Mouse (Mus musculus) layer of hippocampus, adult 9-10 months (tissue): ENCODE results near the gene Nucb1.
"Not testable (repeated sequence)": the region's sequence is repeated elsewhere in the genome, so short reads cannot be mapped to it uniquely, and the experiment has no call there.

Experiments
- DNase-seq: peaks from one replicate; pipeline ENCODE4 v3.0.0; 2022; ENCODE audit warnings: low spot score

Nucb1 gene

DNA sequence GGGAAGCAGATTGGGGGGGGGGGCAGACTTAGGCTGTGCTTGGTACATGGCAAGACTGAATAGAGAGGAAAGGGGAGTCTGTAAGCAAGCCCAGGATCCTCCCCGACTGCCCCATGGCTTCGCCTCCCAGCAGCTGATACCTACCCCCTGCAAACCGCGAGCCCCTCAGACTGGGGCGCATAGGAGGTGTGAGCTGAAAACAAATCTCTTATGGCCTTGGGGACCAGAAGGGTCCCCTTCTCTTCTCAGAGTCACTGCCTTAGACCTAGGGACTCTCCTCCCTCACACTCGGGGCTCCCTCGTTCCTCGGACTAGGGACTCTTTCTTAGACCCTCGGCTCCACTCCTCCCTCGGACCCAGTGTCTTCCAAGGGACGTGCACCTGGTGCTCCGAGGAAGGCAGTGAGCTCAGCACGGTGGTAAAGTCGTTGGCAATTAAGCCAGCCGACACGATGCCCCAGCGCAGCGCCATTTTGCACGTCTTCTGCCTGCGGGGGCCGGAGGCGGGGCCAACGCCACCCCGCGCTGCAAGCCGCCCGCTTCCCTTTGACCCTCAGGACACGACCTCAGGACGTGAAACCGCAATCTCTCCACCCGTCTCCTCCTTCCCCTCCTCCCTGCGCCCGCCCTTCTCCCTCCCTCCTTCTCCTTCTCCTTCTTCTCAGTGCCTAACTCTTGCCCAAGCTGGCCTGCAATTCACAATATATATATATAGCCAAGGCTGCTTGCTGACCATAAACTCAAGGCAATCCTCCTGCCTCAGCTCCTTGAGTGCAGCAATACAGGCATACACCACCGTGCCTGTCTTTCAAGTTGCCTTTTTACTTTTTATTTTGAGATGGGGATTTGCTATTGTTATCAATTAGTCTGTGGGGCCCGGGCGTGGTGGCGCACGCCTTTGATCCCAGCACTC is 21.7 kb downstream of the Nucb1 start, which contains the start of gene Dhdh:
Gene Dhdh, minus strand, starts transcription at position 513 of the 912 bp plus-strand sequence.
- DNase-seq, result no peak

DNA sequence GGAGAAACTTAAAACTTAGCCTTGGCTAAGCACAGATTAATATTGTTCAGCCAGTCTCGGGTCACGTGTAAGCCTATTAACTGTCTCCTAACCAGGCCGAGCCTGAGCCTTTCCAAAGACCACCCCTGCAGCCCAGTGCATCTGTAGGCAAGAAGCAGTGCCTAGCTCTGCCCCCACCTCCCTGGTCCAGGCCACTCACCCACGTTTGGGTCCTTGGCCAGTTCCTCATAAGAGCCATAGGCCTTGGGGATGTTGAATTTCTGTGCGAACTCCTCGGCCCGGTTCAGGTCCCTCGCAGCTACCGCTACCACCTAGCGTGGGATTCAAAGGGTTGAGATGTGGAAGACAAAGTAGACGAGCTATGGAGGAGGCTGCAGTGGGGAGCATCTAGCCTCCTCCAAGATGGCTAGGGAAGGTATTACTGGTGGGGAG is 22.3 kb downstream of the Nucb1 start:
- no peak for DNase-seq

DNA sequence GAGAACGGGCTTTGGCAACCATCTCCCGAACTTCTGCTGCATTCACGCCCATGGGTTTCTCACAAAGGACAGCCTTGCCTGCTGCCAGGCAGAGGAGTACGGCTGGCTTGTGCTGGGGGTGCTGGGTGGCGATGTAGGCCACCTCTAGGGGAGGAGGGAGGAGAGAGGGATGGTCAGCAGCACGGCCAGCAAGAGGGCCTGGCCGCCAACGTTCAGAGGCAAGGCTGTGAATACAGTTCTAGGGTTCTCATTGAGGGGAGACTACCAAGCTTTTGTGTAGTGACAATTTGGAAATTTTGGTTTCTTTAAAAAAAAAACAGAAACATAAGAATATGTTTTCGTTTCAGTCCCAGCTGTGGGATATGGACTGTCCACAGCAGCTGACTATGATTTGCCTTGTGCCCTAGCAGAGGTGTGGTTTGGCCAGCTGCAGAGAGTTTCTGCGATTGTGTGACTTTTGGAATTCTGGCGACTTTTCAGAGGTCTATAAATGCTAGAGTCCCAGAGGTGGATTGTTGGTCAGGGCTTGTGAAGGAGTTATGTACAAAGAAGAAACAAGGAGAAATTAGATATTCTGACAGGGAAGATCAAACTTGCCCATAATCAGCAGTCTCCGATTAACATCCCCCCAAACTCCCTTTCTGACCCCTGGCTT is 23.3 kb downstream of the Nucb1 start, which contains the start of gene Gm45808:
Gene Gm45808, minus strand, starts transcription at position 51 of the 655 bp plus-strand sequence.
- no peak for DNase-seq

DNA sequence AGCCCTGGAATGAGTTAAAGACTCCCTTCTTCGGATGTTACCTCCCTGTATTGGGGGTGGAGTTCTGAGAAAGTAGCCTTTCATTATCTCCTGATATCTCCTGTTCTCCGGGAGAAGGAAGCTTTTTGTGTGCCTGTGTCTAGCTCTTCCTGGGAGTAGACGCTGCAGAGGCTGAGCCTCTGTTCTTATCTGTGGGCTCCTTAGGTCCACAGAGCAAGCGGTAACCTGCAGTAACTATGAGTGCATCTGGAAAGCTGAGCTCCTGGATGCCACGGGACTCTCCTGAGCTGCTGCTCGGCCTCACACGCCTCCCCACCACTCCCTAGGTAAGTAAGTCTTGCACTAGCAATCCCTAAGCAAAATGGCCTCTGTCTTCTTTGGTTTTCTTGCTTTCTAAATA is 24.0 kb downstream of the Nucb1 start:
- no peak for DNase-seq

DNA sequence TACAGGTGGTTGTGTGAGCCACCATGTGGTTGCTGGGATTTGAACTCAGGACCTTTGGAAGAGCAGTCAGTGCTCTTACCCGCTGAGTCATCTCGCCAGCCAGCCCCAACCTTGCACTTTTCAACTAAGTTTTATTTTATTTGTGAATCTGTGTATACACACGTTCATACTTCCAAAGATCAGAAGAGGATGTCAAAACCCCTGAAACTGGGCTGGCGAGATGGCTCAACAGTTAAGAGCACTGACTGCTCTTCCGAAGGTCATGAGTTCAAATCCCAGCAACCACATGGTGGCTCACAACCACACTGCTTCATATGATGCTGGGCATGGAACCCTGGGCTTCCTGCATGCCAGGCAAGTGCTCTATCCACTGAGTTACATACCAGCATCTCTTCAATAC is 25.2 kb downstream of the Nucb1 start:
- DNase-seq, result not testable (repeated sequence)

DNA sequence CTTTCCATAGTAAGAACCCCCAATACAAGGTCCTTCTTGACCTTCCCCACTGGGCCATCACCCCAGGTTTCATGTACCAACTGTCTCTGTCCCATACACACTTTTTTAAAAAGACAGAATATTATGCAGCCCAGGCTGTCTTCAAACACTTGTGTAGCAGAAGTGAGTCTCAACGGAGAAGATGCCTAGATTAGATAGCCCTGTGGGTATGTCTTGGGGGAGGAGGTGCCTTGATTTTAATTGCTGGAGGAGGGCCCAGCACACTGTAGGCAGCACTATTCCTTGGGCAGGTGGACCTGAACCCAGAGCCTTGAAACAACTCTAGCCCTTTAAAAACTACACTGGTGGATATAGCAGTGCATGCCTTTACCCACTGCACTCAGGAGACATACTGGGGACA is 28.0 kb downstream of the Nucb1 start:
- no peak for DNase-seq

DNA sequence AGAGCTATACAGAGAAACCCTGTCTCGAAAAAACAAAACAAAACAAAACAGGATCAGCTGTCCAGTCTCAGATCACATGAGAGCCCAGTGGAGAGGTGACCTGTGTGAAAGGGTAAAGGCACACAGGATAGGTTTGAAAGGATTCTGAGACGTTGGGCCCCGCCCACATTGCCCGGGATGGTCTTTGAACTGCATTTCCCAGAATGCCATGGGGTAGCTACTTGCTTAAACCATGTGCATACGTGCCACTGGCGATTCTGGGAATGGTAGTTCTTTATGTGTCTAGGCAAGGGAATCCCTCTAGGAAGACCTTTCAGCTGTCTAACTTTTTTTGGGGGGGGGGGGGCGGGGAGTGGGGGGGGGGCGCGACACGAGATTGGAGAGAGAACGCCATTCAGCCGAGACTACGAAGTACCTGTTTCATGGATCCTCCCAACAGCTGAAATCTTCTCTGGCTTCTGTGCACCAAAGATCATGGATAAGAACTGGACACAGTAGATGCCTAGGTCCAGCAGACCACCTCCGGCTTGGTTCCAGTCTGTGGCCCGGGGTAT is 28.8 kb downstream of the Nucb1 start, which contains the start of gene Tulp2:
Gene Tulp2, plus strand, starts transcription at position 504 of the 554 bp plus-strand sequence.
- no peak for DNase-seq

DNA sequence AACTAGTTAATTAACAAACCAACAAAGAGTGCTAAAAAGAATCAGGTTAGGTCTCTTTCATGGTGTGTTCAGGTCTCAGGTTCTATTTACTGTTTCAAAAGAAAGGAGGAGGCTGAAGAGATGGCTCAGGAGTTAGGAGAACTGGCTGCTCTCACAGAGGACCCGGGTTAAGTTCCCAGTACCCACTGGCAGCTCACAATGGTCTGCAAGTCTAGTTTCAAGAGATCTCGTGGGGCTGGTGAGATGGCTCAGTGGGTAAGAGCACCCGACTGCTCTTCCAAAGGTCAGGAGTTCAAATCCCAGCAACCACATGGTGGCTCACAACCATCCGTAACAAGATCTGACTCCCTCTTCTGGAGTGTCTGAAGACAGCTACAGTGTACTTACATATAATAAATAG is 29.9 kb downstream of the Nucb1 start:
- DNase-seq, result not testable (repeated sequence)

DNA sequence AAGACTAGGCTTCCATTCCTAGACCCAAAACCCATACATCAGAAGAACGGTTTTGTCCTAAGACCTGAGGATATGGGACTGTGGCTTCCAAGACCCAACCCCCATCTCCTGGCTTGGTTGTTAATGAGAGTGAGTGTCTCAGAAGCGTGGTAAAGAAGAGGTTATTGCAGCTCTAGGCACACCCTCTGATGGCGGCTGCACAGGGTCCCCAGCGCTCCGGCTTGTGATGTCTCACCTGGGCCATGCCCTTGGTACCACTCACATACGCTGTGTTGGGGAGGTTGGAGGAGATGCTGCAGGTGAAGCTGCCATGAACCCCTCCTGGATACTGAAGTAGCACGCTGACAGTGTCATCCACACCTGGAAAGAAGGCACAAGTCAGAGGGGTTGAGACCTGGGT is 31.4 kb downstream of the Nucb1 start:
- no peak for DNase-seq

DNA sequence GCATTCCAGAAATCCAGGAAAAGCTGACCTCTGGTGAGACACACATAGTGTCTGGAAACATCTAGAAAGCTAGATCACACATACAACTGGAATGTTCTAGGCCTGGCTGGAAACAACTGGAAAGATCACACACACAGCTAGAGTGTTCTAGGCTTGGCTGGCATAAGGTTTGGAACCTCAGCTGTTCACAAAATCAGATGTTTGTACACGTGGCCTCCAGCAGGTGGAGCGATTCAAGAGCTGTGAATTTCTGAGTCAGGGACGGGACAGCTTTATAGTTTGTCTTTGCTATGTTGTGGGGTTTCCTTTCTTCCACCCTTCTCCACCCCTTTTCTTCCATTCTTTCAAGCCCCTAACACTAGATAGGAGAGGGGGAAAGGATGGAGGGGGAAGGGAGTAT is 33.2 kb downstream of the Nucb1 start:
- DNase-seq, result no peak

DNA sequence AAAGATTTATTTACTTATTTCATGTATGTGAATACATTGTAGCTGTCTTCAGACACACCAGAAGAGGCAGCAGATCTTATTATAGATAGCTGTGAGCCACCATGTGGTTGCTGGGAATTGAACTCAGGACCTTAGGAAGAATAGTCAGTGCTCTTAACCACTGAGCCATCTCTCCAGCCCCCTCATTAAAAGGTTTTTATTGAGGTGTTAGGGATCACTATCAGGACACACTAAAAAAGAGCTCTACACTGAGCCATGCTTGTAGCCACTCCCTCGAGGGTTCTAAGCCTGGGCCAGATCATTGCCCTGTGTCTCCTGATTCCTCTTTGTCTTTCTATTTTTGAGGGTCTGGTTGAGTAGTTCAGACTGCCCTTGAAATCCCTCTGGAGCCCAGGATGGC is 33.8 kb downstream of the Nucb1 start:
- DNase-seq, result no peak

DNA sequence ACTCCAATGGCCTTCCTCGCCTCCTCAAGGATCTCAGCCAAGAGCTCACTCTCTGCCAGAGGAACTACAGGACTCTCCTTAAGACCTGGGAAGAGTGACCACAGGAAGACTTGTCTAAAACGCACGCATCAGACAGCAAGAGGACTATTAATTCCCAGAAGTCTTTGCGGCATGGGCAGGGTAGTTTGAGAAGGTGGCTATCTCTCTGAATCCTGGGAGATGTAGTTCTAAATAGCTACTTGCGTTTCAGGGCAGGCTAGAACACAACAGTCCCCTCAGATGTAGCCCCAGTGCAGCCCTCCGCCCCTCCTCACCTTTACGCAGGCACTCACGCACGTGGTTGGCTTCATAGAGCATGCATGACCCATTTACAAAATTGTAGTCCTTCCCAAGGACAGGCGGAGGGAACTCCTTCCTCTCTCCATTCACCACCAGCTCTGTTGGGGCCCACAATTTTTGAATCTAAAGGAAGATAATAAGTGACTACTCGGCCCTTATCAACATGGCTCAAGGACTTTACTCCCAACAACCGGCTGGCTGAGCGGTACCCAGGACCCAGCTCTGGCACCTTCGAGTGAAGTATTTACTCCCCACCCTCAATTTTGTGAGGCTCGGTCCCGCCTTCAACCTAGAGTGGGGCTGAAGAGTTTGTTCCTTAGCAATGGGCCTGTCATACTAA is 34.8 kb downstream of the Nucb1 start:
- DNase-seq, result no peak

DNA sequence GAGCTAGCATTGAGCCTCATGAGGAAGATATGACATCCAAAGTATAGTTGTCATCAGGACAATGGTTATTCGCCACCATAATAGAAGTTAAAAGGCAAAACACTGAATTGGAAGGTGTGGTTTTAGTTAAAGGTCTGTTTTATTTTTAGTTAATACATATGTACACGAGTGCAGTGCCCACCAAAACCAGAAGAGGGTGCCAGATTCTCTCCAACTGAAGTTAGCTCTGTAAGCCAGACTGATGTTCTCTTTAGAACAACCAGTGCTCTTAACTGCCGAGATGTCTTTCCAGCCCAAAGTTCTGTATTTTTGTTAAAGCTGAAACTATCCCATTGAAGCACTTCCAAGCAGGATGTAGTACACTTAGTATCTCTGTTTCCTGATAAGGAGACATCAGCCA is 39.3 kb downstream of the Nucb1 start:
- DNase-seq, result peak; percentile 82

DNA sequence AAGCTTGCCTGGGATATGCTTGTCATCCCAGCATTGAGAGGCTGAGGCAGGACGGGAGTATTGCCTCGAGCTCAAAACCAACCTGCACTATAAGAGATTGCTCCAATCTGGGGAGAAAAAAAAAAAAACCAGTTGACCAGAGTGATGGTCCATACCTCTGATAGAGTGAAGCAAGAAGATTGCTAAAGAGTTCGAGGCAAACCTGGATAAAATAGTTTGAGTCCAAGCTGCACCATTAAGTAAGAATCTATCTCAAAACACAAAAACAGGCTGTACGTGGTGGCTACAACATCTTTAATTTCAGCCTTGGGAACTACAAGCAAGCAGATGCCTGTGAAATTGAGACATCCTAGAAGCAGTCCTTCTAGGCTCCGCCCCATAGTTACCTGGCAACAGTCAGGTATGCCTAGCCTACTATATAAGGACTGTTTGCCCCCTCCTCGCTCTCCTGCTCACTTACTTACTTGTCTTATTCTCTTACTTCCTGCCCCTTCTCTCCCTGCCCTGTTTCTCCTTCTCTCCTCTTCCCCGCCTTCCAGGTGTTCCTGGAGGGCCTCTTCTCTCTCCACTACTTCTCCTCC is 43.0 kb downstream of the Nucb1 start:
- no peak for DNase-seq

DNA sequence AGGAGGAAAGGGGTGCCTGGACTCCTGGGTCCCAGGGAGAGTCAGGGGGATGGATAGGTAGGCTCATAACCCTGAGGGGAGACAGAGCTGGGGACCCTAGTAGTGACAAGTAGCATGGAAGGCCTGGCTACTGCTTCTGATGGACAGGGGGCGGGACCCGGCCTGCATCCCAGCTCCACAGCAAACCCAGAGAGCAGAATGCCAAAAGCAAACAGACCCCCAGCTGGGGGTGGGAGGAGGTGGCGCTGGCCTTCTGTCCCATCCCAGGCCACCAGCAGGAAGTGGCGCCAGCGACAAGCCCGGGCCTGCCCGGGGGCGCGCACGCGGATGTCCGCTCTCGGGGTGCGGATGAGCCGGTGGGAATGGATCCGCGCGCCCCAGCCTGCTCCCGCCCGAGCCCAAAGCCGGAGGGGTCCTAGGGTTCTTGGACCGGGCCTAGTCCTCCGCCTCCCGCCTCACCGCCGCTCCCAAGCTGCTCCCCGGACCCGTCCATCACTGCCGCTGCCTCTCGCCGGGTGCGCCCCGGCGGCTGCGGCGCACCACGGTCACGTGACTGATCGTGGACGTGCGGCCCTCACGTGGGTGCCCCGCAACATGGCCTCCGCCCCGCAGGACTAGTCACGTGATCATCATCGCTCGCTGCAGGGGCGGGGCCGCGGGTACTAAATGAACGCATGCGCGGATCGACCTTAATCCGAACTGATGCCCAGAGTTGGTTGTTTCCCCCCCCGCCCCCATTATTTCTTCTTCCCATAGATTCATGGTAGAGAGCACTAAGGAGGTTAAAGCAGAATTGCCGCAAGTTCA is 43.7 kb downstream of the Nucb1 start, which contains the start of gene Bax:
Gene Bax, minus strand, starts transcription at position 616 of the 807 bp plus-strand sequence.
- peak; percentile 90 for DNase-seq

DNA sequence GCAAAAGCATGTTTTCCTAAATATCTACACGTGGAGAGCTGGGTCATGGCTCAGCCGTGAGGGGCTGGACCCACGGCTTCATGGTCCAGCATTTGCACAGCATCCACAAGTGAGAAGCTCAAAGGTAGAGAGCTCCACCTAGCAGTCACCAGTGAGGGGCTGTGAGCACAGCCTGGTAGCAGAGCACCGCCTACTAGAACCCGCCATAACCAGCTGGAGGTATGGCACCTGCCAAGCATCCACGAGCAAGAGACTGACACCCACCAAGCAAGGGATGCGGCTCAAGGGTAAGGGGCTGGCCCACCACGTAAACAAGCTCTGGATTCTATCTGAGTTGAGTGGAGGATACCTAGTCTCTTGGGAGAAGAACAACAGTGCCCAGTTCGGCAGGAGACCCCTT is 44.7 kb downstream of the Nucb1 start:
- no peak for DNase-seq

DNA sequence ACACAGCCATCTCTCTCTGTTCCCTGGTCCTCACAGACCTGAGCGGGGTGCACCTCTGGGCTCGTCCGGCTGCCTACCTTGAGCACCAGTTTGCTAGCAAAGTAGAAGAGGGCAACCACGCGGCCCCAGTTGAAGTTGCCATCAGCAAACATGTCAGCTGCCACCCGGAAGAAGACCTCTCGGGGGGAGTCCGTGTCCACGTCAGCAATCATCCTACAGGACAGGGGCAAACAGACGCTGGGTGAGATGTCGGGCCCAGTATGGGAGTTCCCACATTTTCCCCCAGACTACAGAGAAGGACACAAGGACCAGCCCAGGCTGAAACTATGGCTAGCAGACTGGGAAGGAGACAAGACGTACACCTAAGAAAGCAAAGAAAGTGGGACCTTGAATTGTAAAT is 45.1 kb downstream of the Nucb1 start:
- no peak for DNase-seq

DNA sequence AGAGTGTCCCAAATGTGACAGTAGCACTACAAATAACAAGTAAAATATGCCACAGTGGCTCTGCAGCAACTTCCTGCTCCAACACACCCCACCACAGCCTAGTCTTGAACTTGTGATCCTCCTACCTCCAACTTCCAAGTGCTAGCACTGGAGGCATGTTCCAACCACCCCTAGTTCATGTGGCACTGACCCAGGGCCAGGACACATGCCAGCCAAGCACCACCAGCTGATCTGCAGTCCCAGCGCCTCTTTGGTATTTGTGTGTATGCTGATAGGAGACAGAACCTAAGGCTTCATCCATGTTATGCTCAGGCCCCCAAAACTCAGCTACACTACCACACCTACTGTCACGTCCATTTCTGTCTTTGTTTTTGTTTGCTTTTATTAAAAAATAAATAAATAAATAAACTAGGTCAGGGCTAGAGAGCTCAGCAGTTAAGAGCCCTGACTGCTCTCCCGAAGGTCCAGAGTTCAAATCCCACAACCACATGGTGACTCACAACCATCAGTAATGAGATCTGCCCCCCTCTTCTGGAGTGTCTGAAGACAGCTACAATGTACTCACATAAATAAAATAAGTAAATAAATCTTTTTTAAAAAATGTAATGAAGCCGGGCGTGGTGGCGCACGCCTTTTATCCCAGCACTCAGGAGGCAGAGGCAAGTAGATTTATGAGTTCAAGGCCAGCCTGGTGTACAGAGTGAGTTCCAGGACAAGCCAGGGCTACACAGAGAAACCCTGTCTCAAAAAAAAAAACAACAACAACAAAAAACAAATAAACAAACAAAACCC is 46.0 kb downstream of the Nucb1 start:
- no peak for DNase-seq

DNA sequence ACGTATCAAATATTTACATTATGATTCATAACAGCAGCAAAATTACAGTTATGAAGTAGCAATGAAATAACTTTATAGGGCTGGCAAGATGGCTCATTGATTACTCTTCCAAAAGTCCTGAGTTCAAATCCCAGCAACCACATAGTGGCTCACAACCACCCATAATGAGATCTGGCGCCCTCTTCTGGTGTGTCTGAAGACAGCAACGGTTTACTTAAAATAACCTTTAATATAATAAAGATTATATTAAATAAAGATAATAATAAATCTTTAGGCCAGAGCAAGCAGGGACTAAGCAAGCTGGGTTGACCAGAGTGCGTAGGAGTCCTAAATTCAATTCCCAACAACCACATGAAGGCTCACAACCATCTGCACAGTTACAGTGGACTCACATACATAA is 47.3 kb downstream of the Nucb1 start:
- not testable (repeated sequence) for DNase-seq

DNA sequence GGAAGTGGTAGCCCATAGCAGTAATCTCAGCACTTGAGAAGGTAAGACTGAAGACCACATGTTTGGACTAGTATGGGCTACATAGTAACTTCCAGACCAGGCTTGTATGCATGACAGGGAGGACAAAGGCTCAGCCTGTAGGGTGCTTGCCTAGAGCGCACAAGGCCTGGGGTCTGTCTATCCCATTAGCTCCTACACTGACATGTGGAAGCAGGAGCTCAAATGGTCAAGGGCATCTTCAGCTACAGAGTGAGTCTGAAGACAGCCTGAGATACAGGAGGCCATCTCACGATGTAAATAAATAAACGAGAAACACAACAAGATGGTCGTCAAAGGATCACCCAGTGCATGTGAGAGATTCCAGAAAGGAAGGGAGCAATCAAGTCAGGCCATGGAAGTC is 47.9 kb downstream of the Nucb1 start:
- DNase-seq, result no peak
